In the genomic region with DNA sequence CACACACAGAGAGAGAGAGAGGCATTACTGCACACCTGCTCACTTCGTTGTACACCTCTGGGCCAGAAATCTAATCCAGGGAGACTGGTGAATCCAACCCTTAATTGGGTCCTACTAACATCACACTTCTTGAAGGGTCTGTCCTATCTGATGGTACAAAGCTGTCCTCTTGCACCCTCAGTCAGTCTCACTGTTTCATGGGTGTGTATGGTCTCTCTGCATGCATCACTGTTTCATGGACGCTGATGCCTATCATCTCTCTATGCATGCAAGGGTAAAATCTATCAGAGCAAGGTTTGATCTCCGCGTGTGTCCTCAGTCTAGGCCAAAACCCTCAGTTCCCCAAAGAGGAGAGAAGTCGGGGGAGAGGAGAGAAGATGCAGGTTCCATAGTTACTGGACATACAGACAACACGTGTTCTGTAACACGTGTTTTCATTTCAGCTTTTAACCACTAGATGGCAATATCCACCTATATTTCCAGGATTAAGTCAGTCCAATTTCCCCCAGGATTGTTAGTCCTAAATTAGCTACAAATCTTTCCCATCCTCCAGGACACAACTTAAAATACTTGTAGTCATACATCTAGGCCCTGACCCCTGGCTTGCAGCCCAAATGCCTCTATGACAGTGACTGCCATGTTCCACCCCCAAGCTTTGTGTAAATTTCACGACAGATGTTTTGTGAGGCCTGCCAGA, we compare ENCODE assay signal across 9 mouse cellular contexts. TPM values are rescaled to one million over a fixed set of nuclear protein-coding genes. Genes with fewer than 3 reads are reported as not detected.
DNase-seq lines count a peak whose midpoint lies in the region; ATAC-seq and TF ChIP-seq lines count a peak whose summit lies in the region.
"Had no signal": no experiment of that assay in that cellular context is flagged by ENCODE, and none has a peak within 500 bp of the region (broad histone marks: within the 10 kb centered on the region; RNA-seq: fewer than 3 reads in every experiment).

No protein-coding gene starts in this region.

- H3K4me3 ChIP-seq in MEL (ENCODE audit: control insufficient read depth in 1 of 2, insufficient read depth in 1 of 2, low read depth in 2 of 2, low read length in 2 of 2): no peak overlapping the region
- H3K4me3 ChIP-seq in hindbrain, postnatal 0 days (ENCODE audit: low read length): no peak overlapping the region
- no peak overlapping the region for H3K4me3 ChIP-seq in limb, embryonic 14.5 days (replicated peaks; ENCODE audit: low read length)

- no peak; the same call in none of the 2 replicates for TF ChIP-seq RAD21 in MEL (IDR thresholded peaks at IDR 0.05; ENCODE audit: low read depth, low read length)

- peak; percentile 4 to 99 (median 80); a peak in 4 of 6 replicates for TF ChIP-seq CTCF in MEL (IDR thresholded peaks at IDR 0.05 in 2 of 3, conservative IDR thresholded peaks at IDR 0.05 in 1 of 3; ENCODE audit: control insufficient read depth in 1 of 3, insufficient read depth in 1 of 3, low read depth in 2 of 3, low read length in 3 of 3, poor library complexity in 1 of 3, severe bottlenecking in 1 of 3)
- peak; percentile 89 for TF ChIP-seq CTCF in hindbrain, postnatal 0 days (IDR thresholded peaks at IDR 0.05; ENCODE audit: low read depth)

- TF ChIP-seq POLR2A in MEL (IDR thresholded peaks at IDR 0.05; ENCODE audit: control insufficient read depth in 1 of 2, insufficient read depth in 1 of 2, low read depth in 1 of 2, low read length in 2 of 2, poor library complexity in 1 of 2): no peak
- TF ChIP-seq POLR2A in limb, embryonic 14.5 days (IDR thresholded peaks at IDR 0.05; ENCODE audit: borderline replicate concordance, extremely low read depth, insufficient read depth, insufficient read length): no peak

- peak overlapping the region; percentile 31; the same call in 1 of the 2 replicates for H3K4me2 ChIP-seq in hindbrain, postnatal 0 days (ENCODE audit: low read depth, low read length)
- H3K4me2 ChIP-seq in limb, embryonic 14.5 days (replicated peaks; ENCODE audit: low read depth, low read length, severe bottlenecking): no peak overlapping the region

- no peaks in the 10 kb centered on the region for H3K9me3 ChIP-seq in MEL (replicated peaks; ENCODE audit: insufficient read depth, low read length)
- no peaks in the 10 kb centered on the region for H3K9me3 ChIP-seq in hindbrain, postnatal 0 days (ENCODE audit: low read length)
- no peaks in the 10 kb centered on the region for H3K9me3 ChIP-seq in limb, embryonic 14.5 days (ENCODE audit: control insufficient read depth, low read length)

- peaks cover 0 to 2% of the 10 kb centered on the region in 2 experiments; a peak in 1 of 4 replicates for H3K27me3 ChIP-seq in MEL (ENCODE audit: control insufficient read depth in 1 of 2, insufficient read depth in 2 of 2, low read length in 2 of 2)
- H3K27me3 ChIP-seq in hindbrain, postnatal 0 days (ENCODE audit: insufficient read depth, low read length): no peaks in the 10 kb centered on the region
- no peaks in the 10 kb centered on the region for H3K27me3 ChIP-seq in limb, embryonic 14.5 days (ENCODE audit: control insufficient read depth, insufficient read depth, low read length)

- no peaks in the 10 kb centered on the region for H3K36me3 ChIP-seq in MEL (ENCODE audit: control insufficient read depth in 1 of 2, insufficient read depth in 2 of 2, low read length in 2 of 2)
- no peaks in the 10 kb centered on the region for H3K36me3 ChIP-seq in hindbrain, postnatal 0 days (ENCODE audit: insufficient read depth, low read length)
- no peaks in the 10 kb centered on the region for H3K36me3 ChIP-seq in limb, embryonic 14.5 days (ENCODE audit: control insufficient read depth, insufficient read depth, low read length)

- H3K27ac ChIP-seq in MEL (ENCODE audit: control insufficient read depth, low read depth, low read length): no peak overlapping the region
- no peak overlapping the region for H3K27ac ChIP-seq in hindbrain, postnatal 0 days
- H3K27ac ChIP-seq in limb, embryonic 14.5 days (replicated peaks; ENCODE audit: low read depth, low read length): no peak overlapping the region

- ATAC-seq in hindbrain, postnatal 0 days: peak; percentile 82
- peak; percentile 77 for ATAC-seq in limb, embryonic 14.5 days (ENCODE audit: low FRiP score, low read depth)
- ATAC-seq in neutrophil, adult 5-6 weeks (ENCODE audit: extremely low read depth, insufficient number of reproducible peaks, low FRiP score, poor library complexity, severe bottlenecking): peak; percentile 42; the same call in 1 of the 2 replicates

- H3K4me1 ChIP-seq in MEL (ENCODE audit: control insufficient read depth in 1 of 2, insufficient read depth in 2 of 2, low read length in 2 of 2): no peaks in the 10 kb centered on the region; a peak in 1 of 4 replicates
- no peaks in the 10 kb centered on the region for H3K4me1 ChIP-seq in hindbrain, postnatal 0 days (ENCODE audit: insufficient read depth, low read length)
- no peaks in the 10 kb centered on the region for H3K4me1 ChIP-seq in limb, embryonic 14.5 days (ENCODE audit: control insufficient read depth, insufficient read depth, low read length)

- no peaks in the 10 kb centered on the region for H3K79me2 ChIP-seq in MEL (ENCODE audit: control insufficient read depth, insufficient read depth, low read length, poor library complexity)

- 24% methylated on average over 8 of the region's 8 CpGs for WGBS in hindbrain, postnatal 0 days
- WGBS in limb, embryonic 14.5 days: 32% methylated on average over 8 of the region's 8 CpGs

- DNase-seq in gastrocnemius, adult 18-20 months (ENCODE audit: low spot score): peak; percentile 41
- DNase-seq in gastrocnemius, adult 8-10 months (ENCODE audit: low spot score in 2 of 2): no peak
- peak; percentile 83 for DNase-seq in MEL (ENCODE audit: low read depth, low spot score)
- peak; percentile 67 for DNase-seq in embryo, embryonic 9.5 days (ENCODE audit: extremely low spot score)
- peak; percentile 92 for DNase-seq in hindbrain, postnatal 0 days (ENCODE audit: low spot score)
- DNase-seq in limb, embryonic 14.5 days (ENCODE audit: low spot score): peak; percentile 83
- DNase-seq in urinary bladder, adult 18-20 months (ENCODE audit: low spot score in 2 of 2): no peak

- TF ChIP-seq EP300 in MEL (IDR thresholded peaks at IDR 0.05; ENCODE audit: low read depth in 1 of 2, low read length in 2 of 2): no peak

- no peak overlapping the region for H3K9ac ChIP-seq in MEL (ENCODE audit: control insufficient read depth, low read depth, low read length, poor library complexity, severe bottlenecking)
- no peak overlapping the region for H3K9ac ChIP-seq in hindbrain, postnatal 0 days (replicated peaks; ENCODE audit: low read length)
- no peak overlapping the region for H3K9ac ChIP-seq in limb, embryonic 14.5 days (ENCODE audit: low read depth, low read length, severe bottlenecking)

TF ChIP-seq in MEL, 35 proteins besides CTCF, POLR2A, EP300 and RAD21 (continues in another document):
- TF ChIP-seq JUND (IDR thresholded peaks at IDR 0.05; ENCODE audit: low read depth, low read length) (0 out of 2 replicates have a peak, but pooled peaks have one; percentile 45), USF1 (IDR thresholded peaks at IDR 0.05; ENCODE audit: low read depth, low read length) (peak; percentile 87), SMC3 (IDR thresholded peaks at IDR 0.05; ENCODE audit: low read depth, low read length) (peak; percentile 98), MAX (IDR thresholded peaks at IDR 0.05; ENCODE audit: low read length) (peak; percentile 100)

RNA-seq across cellular contexts. Expression of a gene that starts 22.2 kb away (rescaled TPM):
- total RNA-seq in gastrocnemius, adult 18-20 months (2021): 1 to 10 TPM; 2.4 to 3.0 TPM
- 1 to 10 TPM in 3 of 4 experiments, under 1 TPM in 1; 0.07 to 2.7 (median 1.4) TPM for total RNA-seq in gastrocnemius, adult 8-10 months (2022)
- total RNA-seq in MEL (2012; rRNA removed): 0.33 and 0.62 TPM in 2 replicates
- 1 to 10 TPM in 1 of 2 experiments, not detected in 1; 1.7 TPM for polyA plus RNA-seq in MEL (2012; ENCODE audit: insufficient read depth in 1 of 2, insufficient read length in 2 of 2, low read depth in 1 of 2, low replicate concordance in 2 of 2, missing spikeins in 1 of 2)
- 0.97 and 1.9 TPM in 2 replicates for total RNA-seq in hindbrain, postnatal 0 days (2014; rRNA removed)
- polyA plus RNA-seq in hindbrain, postnatal 0 days (2015; fragmentation: Nextera tagmentation; extraction: Ambion mirVana): 1.7 and 1.9 TPM in 2 replicates
- polyA plus RNA-seq in limb, embryonic 14.5 days (2012; rRNA removed): 3.0 and 4.2 TPM in 2 replicates
- 6.8 and 7.3 TPM in 2 replicates for polyA plus RNA-seq in limb, embryonic 14.5 days (2014; fragmentation: Nextera tagmentation; extraction: Ambion mirVana)
- 30.6 and 52.2 TPM in 2 replicates for total RNA-seq in neutrophil, adult 5-6 weeks (2017)

RNA-seq across cellular contexts. Expression of a gene that starts 25.9 kb away (rescaled TPM):
- total RNA-seq in gastrocnemius, adult 18-20 months (2021): not detected
- total RNA-seq in gastrocnemius, adult 8-10 months (2022): not detected
- total RNA-seq in MEL (2012; rRNA removed): not detected in 2 replicates
- under 1 TPM in 1 of 2 experiments, not detected in 1; 0.56 TPM for polyA plus RNA-seq in MEL (2012; ENCODE audit: insufficient read depth in 1 of 2, insufficient read length in 2 of 2, low read depth in 1 of 2, low replicate concordance in 2 of 2, missing spikeins in 1 of 2)
- not detected in 2 replicates for total RNA-seq in hindbrain, postnatal 0 days (2014; rRNA removed)
- 0.38 TPM in 1 of 2 replicates, not detected in the other for polyA plus RNA-seq in hindbrain, postnatal 0 days (2015; fragmentation: Nextera tagmentation; extraction: Ambion mirVana)
- 0.48 and 0.81 TPM in 2 replicates for polyA plus RNA-seq in limb, embryonic 14.5 days (2012; rRNA removed)
- 0.70 and 0.81 TPM in 2 replicates for polyA plus RNA-seq in limb, embryonic 14.5 days (2014; fragmentation: Nextera tagmentation; extraction: Ambion mirVana)
- 14.0 and 15.2 TPM in 2 replicates for total RNA-seq in neutrophil, adult 5-6 weeks (2017)

RNA-seq across cellular contexts. Expression of a gene that starts 34.3 kb away (rescaled TPM):
- not detected for total RNA-seq in gastrocnemius, adult 18-20 months (2021)
- total RNA-seq in gastrocnemius, adult 8-10 months (2022): not detected
- not detected in 2 replicates for total RNA-seq in MEL (2012; rRNA removed)
- not detected for polyA plus RNA-seq in MEL (2012; ENCODE audit: insufficient read depth in 1 of 2, insufficient read length in 2 of 2, low read depth in 1 of 2, low replicate concordance in 2 of 2, missing spikeins in 1 of 2)
- total RNA-seq in hindbrain, postnatal 0 days (2014; rRNA removed): not detected in 2 replicates
- not detected in 2 replicates for polyA plus RNA-seq in hindbrain, postnatal 0 days (2015; fragmentation: Nextera tagmentation; extraction: Ambion mirVana)
- not detected in 2 replicates for polyA plus RNA-seq in limb, embryonic 14.5 days (2012; rRNA removed)
- polyA plus RNA-seq in limb, embryonic 14.5 days (2014; fragmentation: Nextera tagmentation; extraction: Ambion mirVana): not detected in 2 replicates
- total RNA-seq in neutrophil, adult 5-6 weeks (2017): not detected in 2 replicates
- polyA plus RNA-seq: liver, embryonic 16.5 days had no signal

RNA-seq across cellular contexts. Expression of a gene that starts 36.7 kb away (rescaled TPM):
- total RNA-seq in gastrocnemius, adult 18-20 months (2021): 1 to 10 TPM; 3.8 to 6.5 TPM
- total RNA-seq in gastrocnemius, adult 8-10 months (2022): 1 to 10 TPM in 3 of 4 experiments, under 1 TPM in 1; 0.73 to 4.7 (median 2.2) TPM
- total RNA-seq in MEL (2012; rRNA removed): not detected in 2 replicates
- polyA plus RNA-seq in MEL (2012; ENCODE audit: insufficient read depth in 1 of 2, insufficient read length in 2 of 2, low read depth in 1 of 2, low replicate concordance in 2 of 2, missing spikeins in 1 of 2): not detected
- 0.40 TPM in 1 of 2 replicates, not detected in the other for total RNA-seq in hindbrain, postnatal 0 days (2014; rRNA removed)
- polyA plus RNA-seq in hindbrain, postnatal 0 days (2015; fragmentation: Nextera tagmentation; extraction: Ambion mirVana): 3.3 and 3.7 TPM in 2 replicates
- polyA plus RNA-seq in limb, embryonic 14.5 days (2012; rRNA removed): 1.5 and 2.0 TPM in 2 replicates
- polyA plus RNA-seq in limb, embryonic 14.5 days (2014; fragmentation: Nextera tagmentation; extraction: Ambion mirVana): 5.0 and 6.5 TPM in 2 replicates
- total RNA-seq in neutrophil, adult 5-6 weeks (2017): 1,141 and 1,189 TPM in 2 replicates

Comparison
In these comparisons a context has a peak if more than half of its experiments do, and no peak if none do; other contexts are left out.
1. DNase-seq: peak in gastrocnemius, adult 18-20 months (single experiment), MEL (single experiment), embryo, embryonic 9.5 days (single experiment), hindbrain, postnatal 0 days (single experiment) and limb, embryonic 14.5 days (single experiment); none in gastrocnemius, adult 8-10 months (0 of 2) and urinary bladder, adult 18-20 months (0 of 2).
2. RNA of a gene that starts 25.9 kb away (total RNA-seq): 14.0 to 15.2 TPM in neutrophil, adult 5-6 weeks; not detected in gastrocnemius, adult 18-20 months, not detected in MEL, not detected in gastrocnemius, adult 8-10 months and not detected in hindbrain, postnatal 0 days; every median in the first group is over 10 times any median in the second.
3. Peak in every context shown above with its lines, with median percentiles within 50 percentile points of each other: ATAC-seq.